Mouse (Mus musculus) liver, embryonic 16.5 days (tissue): Measurements from ENCODE around the gene Pld3. TPM values are rescaled to one million over a fixed set of nuclear protein-coding genes. Genes with fewer than 3 reads are reported as not detected.

Source experiments
- ATAC-seq: fragments of 200-750 bp; cut with Nextera tagmentation; 2 replicates; pipeline ENCODE4 v1.8.0; 2017; ENCODE audit warnings: low read depth, mild to moderate bottlenecking, moderate number of reproducible peaks, moderate library complexity
- H3K27ac ChIP-seq: fragments of 300-500 bp; sonication (generic); 2 replicates; pipeline ENCODE4 v1.5.1; 2014; ENCODE audit warnings: mild to moderate bottlenecking, low read length
- H3K27me3 ChIP-seq: fragments of 300-500 bp; sonication (generic); 2 replicates; pipeline ENCODE4 v1.6.1; 2014; ENCODE audit warnings: low read depth, low read length, mixed read lengths; ENCODE audit not compliant: control insufficient read depth, insufficient read depth
- H3K36me3 ChIP-seq: fragments of 300-500 bp; sonication (generic); 2 replicates; pipeline ENCODE4 v1.6.1; 2014; ENCODE audit warnings: mild to moderate bottlenecking; ENCODE audit not compliant: control insufficient read depth, insufficient read depth
- H3K4me1 ChIP-seq: fragments of 300-500 bp; sonication (generic); 2 replicates; pipeline ENCODE4 v1.6.1; 2014; ENCODE audit warnings: low read depth, low read length, mixed read lengths; ENCODE audit not compliant: control insufficient read depth
- H3K4me2 ChIP-seq: fragments of 300-500 bp; sonication (generic); 2 replicates; pipeline ENCODE4 v1.6.1; 2014; ENCODE audit warnings: low read depth, low read length, mixed read lengths
- H3K4me3 ChIP-seq: fragments of 300-500 bp; sonication (generic); 2 replicates; pipeline ENCODE4 v1.5.1; 2014; ENCODE audit warnings: low read depth, mild to moderate bottlenecking, low read length
- H3K9ac ChIP-seq: fragments of 300-500 bp; sonication (generic); 2 replicates; pipeline ENCODE4 v1.6.1; 2014; ENCODE audit warnings: low read depth, low read length
- H3K9me3 ChIP-seq: fragments of 300-500 bp; sonication (generic); replicated peaks from 2 replicates; pipeline ENCODE4 v1.6.1; 2016; ENCODE audit warnings: low read length; ENCODE audit not compliant: control insufficient read depth
- whole genome bisulfite sequencing: fragments of 180-500 bp; shearing (Covaris S2); extraction: QIAGEN DNeasy Blood & Tissue Kit; methylation state at CpG from one replicate; pipeline ENCODE4 v1.1.7; 2014; ENCODE audit not compliant: insufficient replicate concordance; 5-methylcytosine and 5-hydroxymethylcytosine counted together
- polyA plus RNA-seq: library from polyadenylated mRNA; unstranded; fragments of >200 nt; fragmentation: Nextera tagmentation; extraction: Ambion mirVana; gene quantifications from 2 replicates; pipeline ENCODE4 v1.2.1, GENCODE M21; 2015

Gene Pld3
- polyA plus RNA-seq, 1 experiment from 2014 or later = 101 TPM

DNA sequence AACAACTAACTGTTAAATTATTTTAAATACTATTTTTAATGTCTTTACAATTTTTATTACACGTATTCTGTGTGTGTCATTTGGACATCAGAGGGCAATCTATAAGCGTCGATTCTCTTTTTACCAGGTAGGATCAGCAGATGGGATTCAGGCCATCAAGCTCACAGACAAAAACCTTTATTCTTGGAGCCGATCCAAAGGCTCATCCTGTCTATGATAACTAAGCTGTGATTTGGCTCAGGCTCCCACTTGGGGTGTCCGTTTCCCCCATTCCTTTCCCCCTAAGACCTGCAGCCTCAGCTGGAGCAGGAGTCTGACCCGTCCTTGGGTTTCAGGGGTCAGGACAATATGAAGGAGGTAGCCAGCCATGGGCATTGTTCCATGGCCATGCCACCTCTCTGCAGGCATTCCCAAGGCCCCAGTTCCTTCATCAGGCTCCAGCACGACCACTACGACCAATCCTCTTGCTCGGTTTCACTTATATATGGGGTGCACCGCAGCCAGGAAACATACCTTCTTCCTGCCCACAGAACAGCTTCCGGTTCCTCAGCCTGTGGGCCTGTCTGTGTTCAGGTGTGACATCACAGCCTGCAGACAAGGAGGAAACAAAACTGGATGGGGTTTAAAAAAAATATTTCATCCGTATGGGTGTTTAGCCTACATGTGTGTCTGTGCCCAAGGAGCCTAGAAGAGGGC, 8.2 kb downstream of the Pld3 start:
- H3K4me2 ChIP-seq = no peak overlapping the region
- no peaks in the 10 kb centered on the region for H3K36me3 ChIP-seq
- no peak overlapping the region for H3K4me3 ChIP-seq
- ATAC-seq = no peak
- H3K27me3 ChIP-seq = no peaks in the 10 kb centered on the region
- no peak overlapping the region for H3K27ac ChIP-seq
- no peak overlapping the region for H3K9ac ChIP-seq
- no peaks in the 10 kb centered on the region for H3K9me3 ChIP-seq
- H3K4me1 ChIP-seq = peaks cover 34% of the 10 kb centered on the region
- WGBS = 46% methylated on average over 12 of the region's 12 CpGs

DNA sequence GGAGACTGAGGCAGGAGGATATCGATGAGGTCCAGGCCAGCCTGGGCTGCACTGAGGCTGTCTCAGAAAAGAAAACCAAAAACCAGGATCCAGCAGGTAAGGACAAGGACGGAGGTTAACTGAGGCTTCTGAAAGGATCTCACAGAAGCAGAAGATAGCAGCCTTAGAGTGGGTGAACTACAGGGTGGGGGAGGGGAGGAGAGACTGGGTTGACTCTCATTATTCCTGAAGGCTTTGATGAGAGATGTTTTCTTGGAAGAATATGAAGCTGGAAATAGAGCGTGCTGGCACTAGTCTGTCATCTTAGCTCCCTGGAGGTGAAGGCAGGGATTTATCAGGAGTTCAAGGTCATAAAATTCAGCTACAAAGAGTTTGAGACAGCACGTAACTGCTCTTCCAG, 9.2 kb downstream of the Pld3 start:
- Histone ChIP-seq H3K4me2 (no peak overlapping the region), H3K9ac (no peak overlapping the region), H3K9me3 (no peaks in the 10 kb centered on the region), H3K36me3 (no peaks in the 10 kb centered on the region), H3K4me1 (peaks cover 43% of the 10 kb centered on the region), H3K27ac (no peak overlapping the region), H3K27me3 (no peaks in the 10 kb centered on the region), H3K4me3 (no peak overlapping the region)
- WGBS = 78% methylated on average over 4 of the region's 4 CpGs
- no peak for ATAC-seq

DNA sequence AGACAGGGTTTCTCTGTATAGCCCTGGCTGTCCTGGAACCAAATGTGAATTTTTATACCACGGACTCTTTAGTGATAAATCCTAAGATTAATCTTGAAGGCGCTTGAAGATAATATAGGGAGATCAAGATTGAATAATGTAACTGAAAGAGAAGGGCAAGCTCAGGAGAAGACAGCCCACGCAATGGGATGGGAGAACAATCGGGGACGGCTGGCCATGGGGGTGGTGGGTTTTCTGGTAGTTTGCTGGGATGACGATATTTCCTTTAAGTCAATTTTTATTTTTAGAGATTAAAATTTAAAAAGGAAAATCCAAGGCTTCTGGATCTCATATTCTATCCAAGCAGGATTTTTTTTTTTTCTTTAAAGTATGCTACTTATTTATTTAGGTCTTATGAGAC, 10.0 kb downstream of the Pld3 start:
- 38% methylated on average over 6 of the region's 6 CpGs for WGBS
- Histone ChIP-seq H3K27ac (peak overlapping the region; percentile 87), H3K4me1 (peaks cover 51% of the 10 kb centered on the region), H3K4me2 (peak overlapping the region; percentile 78), H3K36me3 (no peaks in the 10 kb centered on the region), H3K4me3 (peak overlapping the region; percentile 69), H3K9me3 (no peaks in the 10 kb centered on the region), H3K9ac (peak overlapping the region; percentile 79), H3K27me3 (no peaks in the 10 kb centered on the region)
- no peak for ATAC-seq

DNA sequence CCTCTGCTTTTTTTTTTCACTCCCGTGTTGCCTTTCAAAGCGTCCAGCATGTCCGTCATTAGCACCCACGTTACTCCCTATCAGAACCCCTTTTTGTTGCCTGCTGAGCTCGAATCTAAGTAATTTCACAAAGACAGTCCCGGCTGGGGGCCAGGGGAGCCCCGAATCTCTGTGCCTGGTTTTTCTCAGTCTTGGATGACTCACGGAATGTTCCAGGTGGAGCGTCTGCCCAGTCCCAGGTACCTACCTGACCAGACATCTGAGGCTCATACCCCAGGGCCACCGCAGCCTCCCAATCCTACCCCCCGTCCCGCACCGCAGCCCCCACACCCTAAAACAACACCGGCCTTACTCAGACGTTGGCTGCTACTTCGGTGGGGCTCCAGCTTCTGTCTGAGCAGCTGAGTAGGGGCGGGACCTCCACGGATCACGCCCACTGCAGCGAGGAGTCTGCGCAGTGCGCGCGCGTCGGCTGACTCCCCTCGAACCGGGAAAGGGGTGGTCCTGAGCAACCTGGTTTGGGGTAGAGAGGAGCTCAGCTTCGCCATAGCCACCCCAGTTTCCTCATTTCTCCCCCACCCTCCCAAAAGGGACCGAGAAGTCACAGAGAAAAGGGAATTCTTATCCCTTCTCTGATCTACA, 10.5 kb downstream of the Pld3 start:
- ATAC-seq = peak; percentile 74
- Histone ChIP-seq H3K4me1 (peaks cover 57% of the 10 kb centered on the region), H3K27me3 (no peaks in the 10 kb centered on the region), H3K4me2 (peak overlapping the region; percentile 78), H3K9me3 (no peaks in the 10 kb centered on the region), H3K4me3 (peak overlapping the region; percentile 69), H3K9ac (peak overlapping the region; percentile 79), H3K36me3 (no peaks in the 10 kb centered on the region), H3K27ac (peak overlapping the region; percentile 87)
- WGBS = 2% methylated on average over 30 of the region's 30 CpGs

DNA sequence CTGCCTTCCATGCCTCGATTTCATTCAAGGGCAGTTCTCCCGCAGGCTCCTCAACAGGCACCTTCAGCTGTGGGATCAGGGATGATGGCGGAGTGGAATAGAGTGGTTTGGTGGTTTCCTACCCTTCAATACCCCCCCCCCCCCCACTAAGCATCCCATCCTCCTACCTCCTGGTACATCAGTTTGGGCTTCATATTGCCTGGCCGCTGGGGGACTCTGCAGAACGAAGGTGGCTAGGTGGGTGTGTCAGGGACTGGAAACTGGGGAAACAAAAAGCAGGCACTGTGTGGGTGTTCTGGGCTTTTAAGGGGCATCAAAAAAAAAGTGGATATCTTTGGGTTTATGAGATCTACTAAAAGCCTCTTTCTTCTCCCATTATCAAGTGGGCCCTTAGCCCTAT, 11.1 kb downstream of the Pld3 start:
- no peak for ATAC-seq
- Histone ChIP-seq H3K9ac (peak overlapping the region; percentile 79), H3K4me1 (peaks cover 61% of the 10 kb centered on the region), H3K36me3 (no peaks in the 10 kb centered on the region), H3K27ac (peak overlapping the region; percentile 87), H3K27me3 (no peaks in the 10 kb centered on the region), H3K9me3 (no peaks in the 10 kb centered on the region), H3K4me2 (peak overlapping the region; percentile 78), H3K4me3 (peak overlapping the region; percentile 69)
- 62% methylated on average over 5 of the region's 5 CpGs for WGBS

DNA sequence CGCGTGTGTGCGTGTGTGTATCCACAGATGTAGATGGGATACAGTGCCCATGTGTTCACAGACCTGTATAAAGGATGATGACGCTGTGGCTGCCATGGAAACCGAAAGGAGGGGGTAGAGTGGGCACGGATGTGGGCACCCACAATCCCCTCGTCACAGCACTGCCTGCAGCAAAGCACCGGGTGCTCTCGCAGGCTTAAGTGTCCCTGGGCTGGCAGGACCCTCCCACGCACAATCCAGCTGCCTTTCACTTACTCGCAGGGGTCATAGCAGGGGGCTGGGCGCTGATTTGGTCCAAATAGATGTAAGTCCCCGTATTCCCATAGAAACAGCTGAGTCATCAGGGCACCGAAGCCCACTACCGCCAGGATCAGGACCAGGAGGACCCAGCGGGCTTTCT, 11.6 kb downstream of the Pld3 start:
- peak overlapping the region; percentile 78 for H3K4me2 ChIP-seq
- no peak for ATAC-seq
- H3K4me1 ChIP-seq = peaks cover 65% of the 10 kb centered on the region
- H3K9ac ChIP-seq = peak overlapping the region; percentile 79
- no peaks in the 10 kb centered on the region for H3K27me3 ChIP-seq
- peak overlapping the region; percentile 69 for H3K4me3 ChIP-seq
- 76% methylated on average over 16 of the region's 16 CpGs for WGBS
- peaks cover 2% of the 10 kb centered on the region; the same call in 1 of the 2 replicates for H3K36me3 ChIP-seq
- no peaks in the 10 kb centered on the region for H3K9me3 ChIP-seq
- peak overlapping the region; percentile 87; the same call in 1 of the 2 replicates for H3K27ac ChIP-seq

DNA sequence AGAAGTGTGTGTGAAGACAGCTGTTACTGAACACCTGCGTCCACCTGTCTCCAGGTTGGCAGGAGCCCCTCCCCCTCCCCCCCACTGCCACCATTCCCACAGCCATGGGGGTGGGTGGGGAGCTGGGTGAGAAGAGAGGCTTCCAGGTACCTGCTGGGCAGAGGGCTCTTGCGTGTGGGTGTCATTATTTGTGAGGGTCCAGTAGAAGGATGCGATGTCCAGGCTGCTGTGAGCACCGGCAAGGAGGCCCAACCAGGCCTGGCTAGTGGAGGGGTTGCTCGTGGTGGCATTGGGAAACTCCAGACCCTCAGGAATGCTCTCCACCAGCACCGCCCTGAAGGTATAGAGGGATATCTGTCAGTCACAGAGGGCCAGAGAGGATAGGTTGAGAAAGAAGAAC, 12.1 kb downstream of the Pld3 start:
- peaks cover 6% of the 10 kb centered on the region; the same call in 1 of the 2 replicates for H3K36me3 ChIP-seq

DNA sequence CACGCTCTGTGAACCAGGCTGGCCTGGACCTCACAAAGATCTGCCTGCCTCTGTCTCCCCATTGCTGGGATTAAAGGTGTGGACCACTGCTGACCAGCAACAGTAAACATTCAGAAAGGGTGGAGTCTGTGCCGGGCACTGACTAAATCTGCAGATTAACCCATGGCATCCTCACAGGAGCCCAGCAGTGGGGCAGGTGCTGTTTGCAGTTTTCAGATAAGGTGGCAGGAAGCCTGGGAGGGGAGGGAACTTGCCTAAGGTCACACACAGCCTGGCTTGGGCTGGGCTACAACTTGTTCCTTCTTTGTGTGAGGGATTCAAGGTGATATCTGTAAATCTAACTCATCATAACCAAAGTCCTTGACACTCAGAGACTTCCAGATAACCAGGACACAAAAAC, 12.5 kb downstream of the Pld3 start:
- Histone ChIP-seq H3K4me1 (peaks cover 74% of the 10 kb centered on the region), H3K9ac (peak overlapping the region; percentile 47), H3K4me3 (peak overlapping the region; percentile 69), H3K4me2 (peak overlapping the region; percentile 78), H3K27ac (peak overlapping the region; percentile 87), H3K9me3 (no peaks in the 10 kb centered on the region), H3K36me3 (peaks cover 6% of the 10 kb centered on the region; the same call in 1 of the 2 replicates), H3K27me3 (no peaks in the 10 kb centered on the region)
- peak; percentile 88 for ATAC-seq
- WGBS = 36% methylated on average over 2 of the region's 2 CpGs

More for the DNA sequence above, 12.1 kb downstream of the Pld3 start:
- ATAC-seq = no peak
- H3K27ac ChIP-seq = peak overlapping the region; percentile 87
- peak overlapping the region; percentile 47 for H3K9ac ChIP-seq
- H3K4me1 ChIP-seq = peaks cover 70% of the 10 kb centered on the region
- no peaks in the 10 kb centered on the region for H3K9me3 ChIP-seq
- H3K4me2 ChIP-seq = peak overlapping the region; percentile 78
- no peaks in the 10 kb centered on the region for H3K27me3 ChIP-seq
- WGBS = 65% methylated on average over 6 of the region's 6 CpGs
- peak overlapping the region; percentile 69 for H3K4me3 ChIP-seq

DNA sequence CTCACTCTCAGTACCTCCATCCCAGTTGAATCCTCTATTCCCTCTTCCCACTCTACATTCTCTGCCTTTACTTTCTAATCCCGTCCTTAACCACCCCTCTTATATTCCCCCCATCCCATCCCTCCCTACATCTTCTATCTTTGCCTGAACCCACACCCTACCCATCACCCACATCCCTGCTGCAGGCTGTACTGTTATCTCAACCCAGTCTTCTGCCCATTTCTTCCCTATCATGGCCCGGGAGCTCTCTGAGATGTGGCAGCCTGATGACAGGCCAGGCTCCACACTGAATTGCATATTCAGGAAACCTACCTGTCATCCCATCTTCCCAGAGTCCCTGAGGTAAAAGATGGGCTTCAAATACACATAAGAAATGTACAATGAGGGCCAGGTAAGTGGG, 14.2 kb downstream of the Pld3 start:
- H3K27ac ChIP-seq = peak overlapping the region; percentile 87
- H3K9ac ChIP-seq = peak overlapping the region; percentile 25; the same call in 1 of the 2 replicates
- H3K4me3 ChIP-seq = peak overlapping the region; percentile 23
- ATAC-seq = peak; percentile 33
- no peaks in the 10 kb centered on the region for H3K27me3 ChIP-seq
- 34% methylated on average over 2 of the region's 2 CpGs for WGBS
- peak overlapping the region; percentile 27 for H3K4me2 ChIP-seq
- H3K36me3 ChIP-seq = peaks cover 6% of the 10 kb centered on the region; the same call in 1 of the 2 replicates
- H3K4me1 ChIP-seq = peaks cover 81% of the 10 kb centered on the region
- H3K9me3 ChIP-seq = no peaks in the 10 kb centered on the region
